Mouse (Mus musculus): ENCODE measurements around the gene Cd8a. TPM values are rescaled to one million over a fixed set of nuclear protein-coding genes. Genes with fewer than 3 reads are reported as not detected.

Gene Cd8a
- polyA plus RNA-seq, 1 experiment from 2014 or later: not detected

GRCm38 (mm10) chr6:71371085-71371605, 2.1 kb upstream of the Cd8a start:
- H3K4me1 ChIP-seq (ENCODE audit: control insufficient read depth in 2 of 2, insufficient read depth in 2 of 2, low read length in 2 of 2): no peaks in the 10 kb centered on the region
- WGBS: 88% methylated on average over 5 of the region's 5 CpGs
- H3K4me3 ChIP-seq (ENCODE audit: control insufficient read depth in 1 of 2, insufficient read depth in 1 of 2, low read depth in 1 of 2, low read length in 2 of 2): no peak overlapping the region
- no peak overlapping the region for H3K27ac ChIP-seq (replicated peaks in 1 of 2; ENCODE audit: control insufficient read depth in 1 of 2, insufficient read depth in 1 of 2, low read depth in 2 of 2, low read length in 2 of 2)
- no peaks in the 10 kb centered on the region for H3K36me3 ChIP-seq (ENCODE audit: control insufficient read depth, insufficient read depth, low read length)
- no peak for ATAC-seq (ENCODE audit: insufficient number of reproducible peaks, insufficient read depth, low FRiP score, low read depth)
- no peaks in the 10 kb centered on the region for H3K27me3 ChIP-seq (ENCODE audit: control insufficient read depth, insufficient read depth, low read length)
- no peak overlapping the region for H3K4me2 ChIP-seq (ENCODE audit: low read length)
- no peaks in the 10 kb centered on the region for H3K9me3 ChIP-seq (ENCODE audit: control insufficient read depth, low read length)
- no peak overlapping the region for H3K9ac ChIP-seq (ENCODE audit: low read length)

GRCm38 (mm10) chr6:71372041-71372720, 1.0 kb upstream of the Cd8a start:
- WGBS: 88% methylated on average over 5 of the region's 5 CpGs
- Histone ChIP-seq H3K27ac (replicated peaks in 1 of 2; ENCODE audit: control insufficient read depth in 1 of 2, insufficient read depth in 1 of 2, low read depth in 2 of 2, low read length in 2 of 2) (no peak overlapping the region), H3K9ac (ENCODE audit: low read length) (no peak overlapping the region), H3K4me3 (ENCODE audit: control insufficient read depth in 1 of 2, insufficient read depth in 1 of 2, low read depth in 1 of 2, low read length in 2 of 2) (no peak overlapping the region), H3K36me3 (ENCODE audit: control insufficient read depth, insufficient read depth, low read length) (no peaks in the 10 kb centered on the region), H3K9me3 (ENCODE audit: control insufficient read depth, low read length) (no peaks in the 10 kb centered on the region), H3K4me1 (ENCODE audit: control insufficient read depth in 2 of 2, insufficient read depth in 2 of 2, low read length in 2 of 2) (no peaks in the 10 kb centered on the region), H3K27me3 (ENCODE audit: control insufficient read depth, insufficient read depth, low read length) (no peaks in the 10 kb centered on the region), H3K4me2 (ENCODE audit: low read length) (no peak overlapping the region)
- ATAC-seq (ENCODE audit: insufficient number of reproducible peaks, insufficient read depth, low FRiP score, low read depth): no peak

GRCm38 (mm10) chr6:71374311-71374829, 1.1 kb downstream of the Cd8a start:
- H3K4me1 ChIP-seq (ENCODE audit: control insufficient read depth in 2 of 2, insufficient read depth in 2 of 2, low read length in 2 of 2): no peaks in the 10 kb centered on the region
- H3K4me2 ChIP-seq (ENCODE audit: low read length): no peak overlapping the region
- no peaks in the 10 kb centered on the region for H3K36me3 ChIP-seq (ENCODE audit: control insufficient read depth, insufficient read depth, low read length)
- no peaks in the 10 kb centered on the region for H3K9me3 ChIP-seq (ENCODE audit: control insufficient read depth, low read length)
- H3K4me3 ChIP-seq (ENCODE audit: control insufficient read depth in 1 of 2, insufficient read depth in 1 of 2, low read depth in 1 of 2, low read length in 2 of 2): no peak overlapping the region
- 75% methylated on average over 19 of the region's 19 CpGs for WGBS
- no peak overlapping the region for H3K27ac ChIP-seq (replicated peaks in 1 of 2; ENCODE audit: control insufficient read depth in 1 of 2, insufficient read depth in 1 of 2, low read depth in 2 of 2, low read length in 2 of 2)
- no peak for ATAC-seq (ENCODE audit: insufficient number of reproducible peaks, insufficient read depth, low FRiP score, low read depth)
- no peaks in the 10 kb centered on the region for H3K27me3 ChIP-seq (ENCODE audit: control insufficient read depth, insufficient read depth, low read length)
- no peak overlapping the region for H3K9ac ChIP-seq (ENCODE audit: low read length)

GRCm38 (mm10) chr6:71374921-71375320, 1.7 kb downstream of the Cd8a start:
- no peak overlapping the region for H3K27ac ChIP-seq (replicated peaks in 1 of 2; ENCODE audit: control insufficient read depth in 1 of 2, insufficient read depth in 1 of 2, low read depth in 2 of 2, low read length in 2 of 2)
- no peaks in the 10 kb centered on the region for H3K36me3 ChIP-seq (ENCODE audit: control insufficient read depth, insufficient read depth, low read length)
- H3K9me3 ChIP-seq (ENCODE audit: control insufficient read depth, low read length): no peaks in the 10 kb centered on the region
- no peak overlapping the region for H3K4me2 ChIP-seq (ENCODE audit: low read length)
- no peak overlapping the region for H3K9ac ChIP-seq (ENCODE audit: low read length)
- H3K27me3 ChIP-seq (ENCODE audit: control insufficient read depth, insufficient read depth, low read length): no peaks in the 10 kb centered on the region
- WGBS: 74% methylated on average over 2 of the region's 2 CpGs
- no peaks in the 10 kb centered on the region for H3K4me1 ChIP-seq (ENCODE audit: control insufficient read depth in 2 of 2, insufficient read depth in 2 of 2, low read length in 2 of 2)
- no peak for ATAC-seq (ENCODE audit: insufficient number of reproducible peaks, insufficient read depth, low FRiP score, low read depth)
- H3K4me3 ChIP-seq (ENCODE audit: control insufficient read depth in 1 of 2, insufficient read depth in 1 of 2, low read depth in 1 of 2, low read length in 2 of 2): no peak overlapping the region

GRCm38 (mm10) chr6:71376711-71377110, 3.5 kb downstream of the Cd8a start:
- Histone ChIP-seq H3K9me3 (ENCODE audit: control insufficient read depth, low read length) (no peaks in the 10 kb centered on the region), H3K36me3 (ENCODE audit: control insufficient read depth, insufficient read depth, low read length) (no peaks in the 10 kb centered on the region), H3K4me3 (ENCODE audit: control insufficient read depth in 1 of 2, insufficient read depth in 1 of 2, low read depth in 1 of 2, low read length in 2 of 2) (no peak overlapping the region), H3K27me3 (ENCODE audit: control insufficient read depth, insufficient read depth, low read length) (no peaks in the 10 kb centered on the region), H3K4me2 (ENCODE audit: low read length) (no peak overlapping the region), H3K9ac (ENCODE audit: low read length) (no peak overlapping the region), H3K27ac (replicated peaks in 1 of 2; ENCODE audit: control insufficient read depth in 1 of 2, insufficient read depth in 1 of 2, low read depth in 2 of 2, low read length in 2 of 2) (no peak overlapping the region), H3K4me1 (ENCODE audit: control insufficient read depth in 2 of 2, insufficient read depth in 2 of 2, low read length in 2 of 2) (no peaks in the 10 kb centered on the region)
- no peak for ATAC-seq (ENCODE audit: insufficient number of reproducible peaks, insufficient read depth, low FRiP score, low read depth)
- WGBS: 96% methylated on average over 13 of the region's 13 CpGs

- ATAC-seq (ENCODE audit: insufficient number of reproducible peaks, insufficient read depth, low FRiP score, low read depth): no peak
- Histone ChIP-seq H3K27ac (replicated peaks in 1 of 2; ENCODE audit: control insufficient read depth in 1 of 2, insufficient read depth in 1 of 2, low read depth in 2 of 2, low read length in 2 of 2) (no peak overlapping the region), H3K36me3 (ENCODE audit: control insufficient read depth, insufficient read depth, low read length) (no peaks in the 10 kb centered on the region), H3K9ac (ENCODE audit: low read length) (no peak overlapping the region), H3K4me1 (ENCODE audit: control insufficient read depth in 2 of 2, insufficient read depth in 2 of 2, low read length in 2 of 2) (no peaks in the 10 kb centered on the region), H3K9me3 (ENCODE audit: control insufficient read depth, low read length) (no peaks in the 10 kb centered on the region), H3K4me2 (ENCODE audit: low read length) (no peak overlapping the region), H3K27me3 (ENCODE audit: control insufficient read depth, insufficient read depth, low read length) (no peaks in the 10 kb centered on the region), H3K4me3 (ENCODE audit: control insufficient read depth in 1 of 2, insufficient read depth in 1 of 2, low read depth in 1 of 2, low read length in 2 of 2) (no peak overlapping the region)
- WGBS: 86% methylated on average over 5 of the region's 5 CpGs
Observed at GRCm38 (mm10) chr6:71381654-71382053, 8.4 kb downstream of the Cd8a start.

GRCm38 (mm10) chr6:71390496-71390895, 17.3 kb downstream of the Cd8a start:
- Histone ChIP-seq H3K4me2 (ENCODE audit: low read length) (no peak overlapping the region), H3K9me3 (ENCODE audit: control insufficient read depth, low read length) (no peaks in the 10 kb centered on the region), H3K27me3 (ENCODE audit: control insufficient read depth, insufficient read depth, low read length) (no peaks in the 10 kb centered on the region), H3K27ac (replicated peaks in 1 of 2; ENCODE audit: control insufficient read depth in 1 of 2, insufficient read depth in 1 of 2, low read depth in 2 of 2, low read length in 2 of 2) (no peak overlapping the region), H3K36me3 (ENCODE audit: control insufficient read depth, insufficient read depth, low read length) (peaks cover 45% of the 10 kb centered on the region), H3K9ac (ENCODE audit: low read length) (no peak overlapping the region), H3K4me3 (ENCODE audit: control insufficient read depth in 1 of 2, insufficient read depth in 1 of 2, low read depth in 1 of 2, low read length in 2 of 2) (no peak overlapping the region), H3K4me1 (ENCODE audit: control insufficient read depth in 2 of 2, insufficient read depth in 2 of 2, low read length in 2 of 2) (peaks cover 2 to 18% of the 10 kb centered on the region in 2 experiments; a peak in 3 of 4 replicates)
- ATAC-seq (ENCODE audit: insufficient number of reproducible peaks, insufficient read depth, low FRiP score, low read depth): no peak
- 89% methylated on average over 2 of the region's 2 CpGs for WGBS

All from heart, embryonic 14.5 days (tissue).